Mouse (Mus musculus) layer of hippocampus, adult 11-12 months (tissue): ENCODE data around the gene Csrnp2.

Experiments used
- DNase-seq: peaks from one replicate; pipeline ENCODE4 v3.0.0; 2022; ENCODE audit warnings: low spot score

The Csrnp2 gene

DNA sequence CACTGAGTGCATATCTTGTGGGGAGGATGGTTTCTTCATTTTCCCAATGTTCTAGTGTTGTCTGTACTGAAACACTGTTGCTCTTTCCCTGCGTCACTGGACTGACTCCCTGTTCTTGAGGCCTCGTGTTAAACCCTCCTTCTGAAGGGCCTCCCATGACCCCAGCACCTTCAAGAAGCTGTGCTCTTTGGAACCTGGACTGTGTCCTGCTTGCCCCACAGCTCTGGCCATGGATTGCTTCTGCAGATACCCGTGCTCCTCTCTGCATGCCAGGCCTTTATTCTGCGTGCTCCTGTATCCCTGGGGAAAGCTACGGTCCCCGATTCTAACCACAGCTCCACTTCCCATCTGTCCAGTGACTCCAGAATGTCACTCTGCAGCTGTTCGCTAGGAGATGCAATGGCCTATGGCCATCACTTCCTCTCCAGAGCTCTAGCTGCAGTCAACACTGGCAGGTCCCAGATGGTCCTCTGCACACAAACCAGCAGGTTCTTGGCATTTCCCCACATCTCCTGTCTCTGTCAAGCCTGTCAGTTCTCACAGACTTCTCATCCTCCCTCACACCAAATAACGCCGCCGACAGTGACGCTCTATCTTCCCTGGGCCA lies 65.2 kb downstream of the Csrnp2 start:
- DNase-seq: no peak
